Comparison of ENCODE assay signal across 29 mouse cellular contexts in the genomic region with DNA sequence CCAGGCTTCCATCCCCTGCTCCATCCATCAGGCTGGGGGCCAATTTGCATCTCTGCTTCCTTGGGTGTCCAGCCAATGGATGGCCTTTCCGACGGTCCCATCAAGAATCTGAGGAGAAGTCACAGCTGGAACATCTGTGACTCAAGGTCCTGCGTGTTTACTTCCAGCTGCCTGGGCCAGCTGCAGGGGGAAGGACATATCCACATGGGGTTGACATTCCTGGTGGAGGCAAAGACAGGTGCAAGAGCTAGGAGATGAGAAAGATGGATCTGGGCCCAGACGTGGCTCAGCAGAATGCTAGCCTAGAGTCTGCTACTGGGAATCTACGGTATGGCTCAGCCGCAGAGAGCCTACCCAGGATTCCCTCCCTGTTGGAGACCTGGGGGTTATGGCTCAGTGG. TPM values are rescaled to one million over a fixed set of nuclear protein-coding genes. Genes with fewer than 3 reads are reported as not detected.
"Had no signal": no experiment of that assay in that cellular context is flagged by ENCODE, and none has a peak within 500 bp of the region (broad histone marks: within the 10 kb centered on the region; RNA-seq: fewer than 3 reads in every experiment).

No protein-coding gene starts in this region.

- DNase-seq: gastrocnemius, adult 2 months; gastrocnemius, postnatal 10 days; gastrocnemius, postnatal 25 days; heart, adult 2 months; heart, postnatal 10 days; heart, postnatal 4 days; kidney, adult 18-20 months; kidney, adult 8-10 months; kidney, postnatal 10 days; kidney, postnatal 25 days; kidney, postnatal 4 days; liver; liver, embryonic 13.5 days had no signal

- ATAC-seq: hindbrain, embryonic 16.5 days; inflammation-experienced regulatory T-cells, adult 6 months; intestine, embryonic 15.5 days; intestine, postnatal 0 days had no signal

- H3K27ac ChIP-seq: gastrocnemius, adult 2 months; heart, adult 2 months; hindbrain, embryonic 10.5 days; hindbrain, embryonic 12.5 days; hindbrain, embryonic 14.5 days; intestine, embryonic 15.5 days; layer of hippocampus, adult 2 months; left cerebral cortex, adult 2 months; limb, embryonic 13.5 days; liver, embryonic 13.5 days had no signal

- H3K9me3 ChIP-seq: heart, embryonic 12.5 days; hindbrain, embryonic 10.5 days; hindbrain, embryonic 12.5 days; intestine, embryonic 15.5 days; limb, embryonic 13.5 days; liver, embryonic 13.5 days had no signal

- H3K4me2 ChIP-seq: heart, embryonic 12.5 days; hindbrain, embryonic 12.5 days; hindbrain, embryonic 14.5 days; intestine, embryonic 15.5 days; limb, embryonic 13.5 days; liver, embryonic 11.5 days; liver, embryonic 13.5 days had no signal

- H3K9ac ChIP-seq: heart, embryonic 12.5 days; hindbrain, embryonic 12.5 days; hindbrain, embryonic 14.5 days; intestine, embryonic 15.5 days; limb, embryonic 13.5 days; liver, embryonic 13.5 days had no signal

- H3K27me3 ChIP-seq: intestine, embryonic 15.5 days; limb, embryonic 13.5 days; liver, embryonic 13.5 days had no signal

- H3K4me3 ChIP-seq: gastrocnemius, adult 2 months; heart, adult 2 months; heart, embryonic 12.5 days; hindbrain, embryonic 10.5 days; hindbrain, embryonic 12.5 days; intestine, embryonic 15.5 days; layer of hippocampus, adult 2 months; left cerebral cortex, adult 2 months; limb, embryonic 13.5 days; liver, embryonic 13.5 days had no signal

- H3K36me3 ChIP-seq: heart, embryonic 12.5 days; hindbrain, embryonic 10.5 days; hindbrain, embryonic 12.5 days; intestine, embryonic 15.5 days; limb, embryonic 13.5 days; liver, embryonic 13.5 days had no signal

RNA-seq across cellular contexts. Expression of gene Zp3, which starts 9.7 kb away (rescaled TPM):
- polyA plus RNA-seq: heart, adult 2 months; heart, embryonic 14.5 days; heart, embryonic 16.5 days; hindbrain, embryonic 10.5 days; hindbrain, embryonic 14.5 days; hindbrain, embryonic 16.5 days; inflammation-experienced regulatory T-cells, adult 6 months; intestine, postnatal 0 days; kidney, embryonic 14.5 days; limb, embryonic 11.5 days; liver, embryonic 11.5 days; liver, embryonic 13.5 days had no signal
